Mouse (Mus musculus) cerebellum, postnatal 14 days (tissue): ENCODE results near the gene Cacna1a.
"Not testable (repeated sequence)": the region's sequence is repeated elsewhere in the genome, so short reads cannot be mapped to it uniquely, and the experiment has no call there.

Source experiments
- DNase-seq, 2 experiments: peaks; one replicate each; pipeline ENCODE4 v3.0.0; 2021; ENCODE audit warnings: mixed read lengths in 2 of 2

Cacna1a gene

DNA sequence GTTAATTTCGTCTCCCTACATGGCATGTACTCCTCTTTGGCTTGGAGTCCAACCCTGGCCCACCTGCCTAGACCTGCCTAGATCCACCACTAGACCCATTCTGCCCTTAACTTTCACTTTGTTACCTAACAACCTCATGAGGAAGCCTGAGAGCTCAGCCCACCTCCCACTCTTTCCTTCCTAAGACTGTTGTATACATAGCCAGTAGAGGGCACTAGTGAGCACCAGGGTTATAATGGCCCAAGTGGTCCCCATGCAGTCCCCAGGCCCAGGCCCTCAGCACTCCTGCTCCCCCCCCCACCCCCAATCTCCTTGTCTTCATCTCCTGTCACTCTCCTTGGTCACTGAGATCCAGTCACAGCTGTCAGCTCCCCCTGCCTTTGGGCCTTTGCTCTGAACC, 86.2 kb downstream of the Cacna1a start:
- DNase-seq = no peak

DNA sequence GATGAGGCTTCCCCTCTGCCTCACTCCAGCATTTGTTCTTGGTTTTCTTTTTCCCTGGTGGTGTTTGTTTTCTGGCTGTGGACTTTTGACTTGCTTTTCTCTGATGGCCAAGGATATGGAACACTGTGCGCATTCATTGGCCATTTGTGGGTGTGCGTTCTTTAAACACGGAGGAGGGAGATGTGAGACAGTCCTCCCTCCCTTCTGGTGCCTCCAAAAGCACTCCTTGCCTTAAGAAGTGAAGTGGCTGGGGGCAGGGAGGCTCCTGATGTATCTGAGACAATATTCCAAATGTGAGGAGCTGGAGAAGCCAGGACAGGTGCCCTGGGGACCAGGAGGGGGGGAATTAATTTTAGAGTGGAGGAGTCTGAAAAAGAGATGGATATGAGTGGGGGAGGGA, 89.1 kb downstream of the Cacna1a start:
- DNase-seq = no peak

DNA sequence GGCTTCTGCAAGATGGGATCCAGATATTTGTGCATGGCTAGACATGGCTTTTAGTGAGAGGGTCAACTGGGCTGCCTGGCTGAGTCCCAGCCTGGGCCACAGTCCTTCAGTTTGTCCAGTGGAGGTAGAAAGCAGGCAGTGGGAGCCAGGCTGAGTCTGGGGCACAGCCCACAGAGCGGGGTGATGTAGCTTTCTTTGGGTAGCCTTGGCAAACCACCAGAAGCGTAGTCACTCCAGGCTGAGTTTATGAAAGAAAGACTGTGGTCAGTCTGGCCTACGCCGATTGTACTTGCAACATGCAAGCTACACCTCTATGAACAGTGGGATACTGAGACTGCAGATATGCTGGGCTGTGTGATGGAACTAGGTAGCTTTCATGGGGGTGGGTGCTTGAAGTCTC, 94.8 kb downstream of the Cacna1a start:
- DNase-seq = peak; percentile 43 to 45

DNA sequence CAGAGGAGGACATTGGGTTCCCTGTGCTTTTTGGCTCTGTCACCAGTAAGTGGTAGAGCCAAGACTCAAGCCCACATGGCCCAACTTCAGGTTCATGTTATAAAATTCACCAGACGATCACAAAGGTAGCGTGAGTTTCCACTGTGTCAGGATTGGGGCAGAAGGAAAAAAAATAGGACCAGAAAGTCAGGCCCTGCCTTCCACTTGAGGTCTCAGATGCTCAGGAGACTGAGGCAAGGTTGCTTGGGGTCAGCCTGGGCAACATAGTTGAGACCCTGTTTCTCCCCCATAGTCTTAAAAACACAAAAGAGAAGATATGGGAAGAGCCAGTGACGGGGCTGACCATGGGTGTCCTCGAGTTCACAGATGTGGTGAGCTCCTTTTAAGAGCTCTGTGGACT, 97.1 kb downstream of the Cacna1a start:
- DNase-seq = peak; percentile 40 to 62

DNA sequence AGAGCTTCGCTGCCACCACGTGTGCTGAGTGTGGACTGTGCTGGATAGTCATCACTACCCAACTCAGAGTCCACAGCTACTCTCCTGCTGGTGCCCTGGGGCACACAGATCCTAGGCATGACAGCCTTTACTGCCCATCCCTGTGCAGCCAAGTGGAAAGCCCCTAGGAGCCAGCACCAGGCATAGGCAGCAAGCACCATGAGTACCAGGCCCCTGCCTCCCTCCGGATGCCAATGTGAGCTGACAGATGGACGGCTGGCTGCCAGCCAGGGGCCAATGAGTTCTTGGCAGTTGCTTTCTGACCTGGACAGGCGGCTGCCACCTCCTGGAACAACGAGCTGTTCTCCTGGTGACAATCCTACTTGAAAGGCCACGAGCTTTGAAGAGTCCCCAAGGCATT, 97.6 kb downstream of the Cacna1a start:
- peak; percentile 98 to 100 for DNase-seq

DNA sequence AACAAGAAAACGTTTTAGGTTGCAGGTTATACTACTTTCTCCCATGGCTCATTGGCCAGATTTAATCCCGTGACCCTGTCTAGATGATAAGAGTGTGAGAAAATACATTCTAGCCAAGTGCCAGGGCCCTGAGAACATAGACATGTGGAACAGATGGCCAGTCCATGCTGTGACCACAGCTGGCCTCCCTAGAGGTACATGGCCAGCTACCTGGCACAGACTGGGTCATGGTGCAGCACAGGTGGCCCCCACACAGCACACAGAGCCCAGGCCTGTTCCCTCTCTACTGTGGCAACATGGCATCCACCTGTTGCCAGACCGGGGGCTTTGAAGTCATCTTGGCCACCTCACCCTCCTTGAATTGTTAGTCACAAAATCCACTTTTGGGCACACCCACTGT, 101.0 kb downstream of the Cacna1a start:
- peak; percentile 70 to 74 for DNase-seq

DNA sequence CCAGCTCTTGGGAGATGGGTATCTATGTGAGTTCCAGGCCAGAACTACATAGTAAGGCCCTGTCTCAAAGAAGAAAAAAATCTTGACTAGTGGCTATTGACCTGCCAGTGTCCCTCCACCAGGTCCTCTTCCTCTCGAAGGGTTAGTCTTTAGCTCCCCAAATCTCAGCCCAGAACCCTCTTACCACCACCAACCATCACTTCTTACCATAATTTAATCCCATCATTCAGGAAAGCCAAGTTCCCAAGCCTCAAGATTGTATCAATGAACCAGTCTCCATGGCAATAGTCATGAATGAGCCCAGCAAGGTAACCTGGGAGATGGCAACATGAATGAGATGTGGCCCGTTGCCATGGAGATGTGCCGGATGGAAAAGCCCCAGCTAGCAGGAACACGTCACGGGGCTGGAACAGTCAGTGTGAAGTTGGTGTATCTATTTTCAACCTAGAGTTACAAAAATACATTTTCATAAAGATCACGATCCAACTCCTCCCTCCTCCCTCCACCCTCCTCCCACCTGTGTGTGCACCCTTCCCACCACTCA, 106.4 kb downstream of the Cacna1a start:
- peak; percentile 77 to 78 for DNase-seq

DNA sequence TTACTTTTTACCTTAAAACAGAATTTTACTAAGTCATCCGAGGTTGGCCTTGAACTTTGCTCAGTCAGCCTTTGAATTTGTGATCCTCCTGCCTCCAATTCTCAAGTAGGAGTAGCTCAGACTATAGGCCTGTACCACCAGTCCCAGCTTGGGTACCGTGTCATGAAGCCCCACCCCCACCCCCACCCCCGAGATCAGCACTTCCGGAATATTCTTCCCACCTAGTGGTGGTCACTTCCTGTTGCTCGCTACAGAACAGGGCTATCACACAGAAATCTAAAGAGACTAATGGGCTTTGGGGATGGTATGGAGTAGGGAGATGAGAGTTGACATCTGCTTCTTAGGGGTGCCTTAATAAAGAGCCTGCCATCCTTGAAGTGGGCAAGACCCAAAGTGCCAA, 112.9 kb downstream of the Cacna1a start:
- no peak for DNase-seq

DNA sequence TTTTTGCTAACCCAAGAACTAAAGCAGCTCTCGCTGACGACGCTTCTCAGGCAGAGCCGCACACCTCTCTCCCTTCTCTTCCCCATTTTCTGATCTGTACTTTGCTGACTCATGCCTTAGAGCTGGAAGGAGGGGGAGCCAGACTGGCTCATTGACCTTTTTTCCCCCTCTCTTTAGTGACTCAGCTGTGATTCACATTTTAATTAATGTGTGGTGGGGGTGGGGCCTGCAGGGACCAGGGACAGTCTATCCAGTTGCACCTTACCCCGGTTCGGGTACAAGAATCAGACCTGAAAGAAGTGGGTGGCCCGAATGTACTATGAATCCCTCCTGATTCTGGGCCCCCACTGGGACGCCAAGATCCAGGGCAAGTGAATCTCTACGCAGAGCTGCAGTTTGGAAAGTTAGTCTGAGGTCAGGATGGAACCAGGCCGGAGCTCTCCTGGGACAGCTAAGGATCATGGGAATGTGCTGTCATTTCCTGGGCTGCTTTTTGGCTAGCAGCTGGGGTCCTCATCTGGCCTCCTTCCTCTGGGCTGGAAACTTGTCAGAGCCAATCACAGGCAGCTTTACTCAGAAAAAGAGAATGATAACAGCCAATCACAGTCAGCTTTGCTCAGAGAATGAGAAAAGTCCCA, 113.5 kb downstream of the Cacna1a start:
- peak in 1 of 2 experiments; percentile 45 for DNase-seq

DNA sequence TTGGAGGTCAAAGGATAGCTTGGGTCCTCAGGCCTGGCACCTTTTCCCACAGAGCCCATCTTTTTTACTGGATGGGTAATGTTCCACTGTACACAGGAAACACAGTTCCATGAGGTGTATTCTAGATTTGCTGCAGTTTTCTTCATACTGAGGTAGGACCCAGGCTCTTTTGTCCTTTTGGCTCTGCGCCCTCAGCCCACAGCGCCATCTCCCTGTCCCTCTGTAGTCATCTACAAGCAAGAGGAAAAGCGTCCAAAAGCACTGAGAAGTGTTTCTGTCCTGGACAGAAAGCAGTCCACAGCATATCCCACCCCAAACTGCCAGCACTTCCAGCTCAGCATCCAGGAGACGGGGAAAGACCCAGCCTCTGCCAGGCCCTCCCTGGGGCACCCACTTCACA, 114.4 kb downstream of the Cacna1a start:
- peak; percentile 66 to 72 for DNase-seq

DNA sequence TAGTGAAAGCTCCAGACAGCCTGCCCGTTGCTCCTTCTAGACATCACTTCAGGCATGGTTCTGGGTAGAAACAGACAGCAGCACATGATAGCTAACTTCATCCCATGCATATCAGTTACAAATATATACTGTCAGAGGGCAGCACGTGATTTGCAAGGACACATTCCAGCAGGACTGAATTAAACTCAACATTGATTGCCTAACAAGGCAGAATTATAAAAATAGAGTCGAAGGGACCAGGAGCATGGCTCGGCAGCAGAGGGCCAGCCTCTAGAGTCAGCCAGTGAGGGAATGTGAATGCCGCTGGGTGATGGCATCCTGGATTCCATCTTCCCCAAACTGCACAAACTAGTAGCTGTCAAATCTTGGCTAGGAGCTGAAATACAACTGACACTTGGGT, 119.0 kb downstream of the Cacna1a start:
- DNase-seq = no peak

DNA sequence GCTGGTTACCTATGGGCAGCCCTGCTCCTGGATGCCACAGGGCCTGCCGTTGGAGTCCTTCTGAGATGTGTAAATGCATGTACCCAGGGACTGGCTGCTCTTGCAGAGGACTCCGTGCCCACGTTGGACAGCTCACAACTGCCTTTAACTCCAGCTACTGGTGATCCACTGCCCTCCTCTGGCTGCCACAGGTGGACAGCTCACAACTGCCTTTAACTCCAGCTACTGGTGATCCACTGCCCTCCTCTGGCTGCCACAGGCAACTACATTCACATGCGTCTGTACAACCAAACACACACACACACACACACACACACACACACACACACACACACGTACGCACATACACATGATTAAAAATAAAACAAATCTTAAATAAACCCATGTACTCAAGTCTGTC, 121.5 kb downstream of the Cacna1a start:
- DNase-seq = not testable (repeated sequence)

DNA sequence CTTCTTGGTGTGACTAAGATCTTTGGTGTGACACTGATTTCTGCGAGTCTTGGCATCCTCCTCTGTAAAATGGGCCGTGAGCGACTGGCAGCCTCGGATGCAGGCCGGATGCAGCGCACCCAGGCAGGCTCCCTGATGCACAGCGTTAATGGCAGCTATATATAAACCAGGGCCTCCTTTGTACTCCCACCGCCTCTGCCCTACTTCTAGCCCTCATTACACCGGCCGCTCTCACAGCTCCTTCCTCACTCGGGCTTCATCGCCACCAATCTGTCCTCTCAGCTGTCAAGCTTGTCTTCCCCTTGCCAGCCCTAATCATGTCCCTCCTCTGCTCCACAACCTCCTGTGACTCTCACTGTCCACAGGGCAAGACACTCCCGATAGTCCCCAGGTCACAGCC, 123.4 kb downstream of the Cacna1a start:
- DNase-seq = peak; percentile 39 to 56

DNA sequence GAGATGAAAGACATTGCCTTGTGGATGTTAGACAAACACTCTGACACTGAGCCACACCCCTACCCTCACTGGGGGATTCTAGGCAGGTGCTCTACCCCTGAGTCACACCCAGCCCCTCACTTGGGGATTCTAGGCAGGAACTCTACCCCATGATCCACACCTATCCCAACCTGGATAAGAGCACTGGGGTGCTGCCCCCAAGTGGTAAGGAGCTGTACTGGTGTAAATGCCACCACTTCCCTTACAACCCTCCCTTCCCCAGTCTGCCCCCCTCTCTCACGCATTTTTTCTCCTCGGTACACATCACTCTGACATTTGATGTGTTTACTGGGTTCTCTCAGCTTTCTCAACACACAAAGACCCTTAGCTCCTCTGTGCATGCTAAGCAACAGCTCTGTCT, 125.5 kb downstream of the Cacna1a start:
- peak; percentile 67 to 83 for DNase-seq

DNA sequence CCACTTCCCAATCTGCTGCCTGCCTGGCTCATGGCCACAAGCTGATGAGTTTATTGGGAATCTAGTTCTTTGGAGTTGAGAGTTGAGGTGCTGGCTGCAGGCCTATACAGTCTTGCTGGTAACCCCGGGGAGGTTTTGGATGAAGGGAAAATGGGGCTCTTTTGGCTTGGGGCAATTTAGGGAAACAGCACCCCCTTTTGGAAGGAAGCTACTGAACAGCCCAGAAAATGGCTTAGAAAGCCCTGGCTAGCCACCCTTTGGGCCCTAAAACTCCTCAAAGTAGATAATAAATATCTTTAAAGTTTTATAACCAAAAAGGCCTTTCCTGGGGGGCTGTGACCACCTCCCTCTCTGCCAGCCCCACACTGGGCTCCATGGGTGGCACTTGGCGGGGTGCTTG, 129.9 kb downstream of the Cacna1a start:
- no peak for DNase-seq

DNA sequence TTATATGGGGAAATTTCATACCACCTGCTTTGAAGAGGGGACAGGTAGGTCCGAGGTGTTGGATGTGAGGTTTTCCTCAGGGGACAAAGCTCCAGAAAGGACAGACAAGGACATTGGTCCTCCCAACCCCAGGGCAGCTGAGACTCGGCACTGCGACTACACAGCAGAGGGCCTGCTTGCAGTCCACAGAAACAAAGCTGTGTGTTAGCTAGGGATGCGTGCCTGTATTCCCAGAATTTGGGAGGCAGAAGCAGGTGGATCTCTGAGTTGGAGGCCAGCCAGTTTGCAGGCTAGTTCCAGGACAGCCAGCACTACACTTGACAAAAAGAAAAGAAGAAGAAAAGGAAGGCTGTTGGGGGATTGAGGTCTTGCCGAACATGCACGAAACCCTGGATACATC, 130.5 kb downstream of the Cacna1a start:
- no peak for DNase-seq

DNA sequence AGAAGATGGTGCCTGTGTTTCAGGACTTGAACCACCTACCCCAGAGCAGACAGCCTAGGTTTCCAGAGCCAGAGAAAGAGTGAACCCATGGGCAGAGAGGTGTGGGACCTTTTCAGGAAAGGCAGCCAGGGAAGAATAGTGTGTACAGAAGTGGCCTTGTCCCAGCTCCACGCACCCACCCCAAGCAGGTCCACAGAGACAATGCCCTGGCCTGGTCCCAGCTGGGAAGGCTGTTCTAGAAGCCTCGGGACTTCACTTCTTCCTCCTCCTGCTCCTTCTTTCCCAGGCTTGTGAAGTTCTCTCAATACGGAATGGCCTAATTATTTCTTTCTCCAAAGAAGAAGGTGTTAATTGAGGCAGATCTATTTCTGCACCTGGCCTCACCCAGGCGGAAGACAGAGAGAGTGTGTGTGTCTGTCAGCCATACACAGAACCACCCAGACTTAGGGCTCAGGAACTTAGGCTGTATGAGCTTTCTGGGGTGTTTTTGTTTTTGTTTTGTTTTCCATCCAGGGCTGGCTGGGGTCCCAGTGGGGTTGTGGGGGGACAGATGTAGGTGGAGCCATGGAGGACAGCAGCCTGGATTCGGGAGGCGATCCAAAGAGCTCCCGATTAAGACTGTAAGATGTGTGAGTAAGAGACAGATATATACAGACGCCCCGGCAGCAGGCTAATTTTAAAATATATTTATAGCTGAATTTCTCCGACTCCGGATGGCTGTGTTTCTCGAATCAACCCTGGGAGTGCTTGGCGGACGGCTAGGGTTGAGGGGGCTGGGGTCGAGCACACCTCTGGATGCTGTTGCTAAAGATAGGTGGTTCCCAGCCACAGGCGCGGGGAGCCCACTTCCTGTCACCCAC, 131.8 kb downstream of the Cacna1a start:
- DNase-seq = peak in 1 of 2 experiments; percentile 44

DNA sequence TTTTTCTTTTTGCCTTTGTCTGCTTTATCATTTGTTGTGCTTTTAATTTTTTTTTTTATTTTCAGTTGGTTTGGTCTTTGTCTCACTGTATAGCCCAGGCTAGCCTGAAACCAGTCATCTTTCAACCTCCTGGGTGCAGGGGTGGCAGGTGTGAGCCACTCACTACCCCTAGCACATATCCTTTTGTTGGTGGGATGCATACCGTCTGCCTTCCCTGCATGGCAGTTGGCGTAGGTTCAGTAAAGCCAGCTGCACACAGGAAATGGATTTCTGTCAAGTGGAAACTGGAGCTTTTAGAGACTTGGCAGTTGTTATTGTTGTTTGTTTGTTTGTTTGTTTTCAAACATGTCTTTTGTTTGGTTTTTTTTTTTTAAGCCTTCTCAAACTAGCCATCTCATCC, 132.8 kb downstream of the Cacna1a start:
- DNase-seq = peak; percentile 50 to 55

DNA sequence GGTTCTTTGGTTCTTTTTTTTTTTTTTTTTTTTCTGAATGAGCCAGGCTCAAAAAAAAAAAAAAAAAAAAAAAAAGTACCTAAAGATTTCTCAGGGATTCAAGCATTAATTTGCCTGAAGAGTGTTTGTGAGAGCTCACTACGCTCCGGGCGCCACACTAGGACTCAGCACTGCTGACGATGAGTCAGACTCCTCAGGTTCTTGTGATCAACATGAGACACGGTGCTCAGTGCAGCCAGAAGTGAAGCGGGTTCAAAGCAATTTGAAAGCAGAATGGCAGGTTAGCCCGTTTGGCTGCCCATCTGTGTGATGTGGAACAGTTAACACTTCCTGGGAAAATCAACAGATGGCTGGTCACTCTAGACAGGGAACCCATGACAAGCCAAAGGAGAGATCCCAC, 139.8 kb downstream of the Cacna1a start:
- DNase-seq = no peak

DNA sequence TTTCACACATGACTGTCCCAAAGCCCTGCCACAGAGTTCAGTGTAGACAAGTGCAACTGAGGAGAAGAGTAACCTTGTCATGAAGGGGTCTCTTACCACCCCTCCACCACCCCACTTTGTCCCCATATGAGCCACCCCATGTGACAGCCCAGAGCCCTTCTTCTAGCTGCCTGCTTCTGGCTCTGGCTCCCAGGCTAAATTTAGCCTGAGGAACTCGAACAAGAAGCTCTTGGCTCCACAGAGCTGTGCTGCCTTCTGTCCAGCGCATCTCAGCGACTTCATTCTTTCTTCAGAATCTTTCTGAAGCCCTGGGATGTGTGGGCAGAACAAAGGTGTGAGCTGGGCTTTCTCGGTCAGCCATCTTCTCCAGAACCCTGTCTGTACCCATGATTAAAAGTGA, 141.3 kb downstream of the Cacna1a start:
- DNase-seq = peak; percentile 41 to 61

DNA sequence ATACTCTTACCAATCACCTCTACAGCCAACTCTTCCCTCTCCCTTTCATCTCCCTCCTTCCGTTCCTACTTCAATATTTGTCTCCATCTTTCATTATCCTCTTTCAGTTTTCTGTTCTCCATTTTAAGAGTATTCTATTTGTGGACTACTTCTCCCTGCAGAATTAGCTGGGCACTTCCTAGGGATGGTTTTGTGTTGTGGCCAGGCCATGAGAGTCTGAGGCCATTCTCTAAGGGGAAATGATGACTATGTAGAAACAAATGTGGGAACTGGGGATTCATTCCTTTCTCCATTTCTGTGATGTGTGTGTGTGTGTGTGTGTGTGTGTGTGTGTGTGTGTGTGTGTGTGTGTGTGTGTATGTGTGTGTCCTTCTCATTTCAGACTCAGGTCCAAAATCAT, 144.5 kb downstream of the Cacna1a start:
- no peak for DNase-seq

DNA sequence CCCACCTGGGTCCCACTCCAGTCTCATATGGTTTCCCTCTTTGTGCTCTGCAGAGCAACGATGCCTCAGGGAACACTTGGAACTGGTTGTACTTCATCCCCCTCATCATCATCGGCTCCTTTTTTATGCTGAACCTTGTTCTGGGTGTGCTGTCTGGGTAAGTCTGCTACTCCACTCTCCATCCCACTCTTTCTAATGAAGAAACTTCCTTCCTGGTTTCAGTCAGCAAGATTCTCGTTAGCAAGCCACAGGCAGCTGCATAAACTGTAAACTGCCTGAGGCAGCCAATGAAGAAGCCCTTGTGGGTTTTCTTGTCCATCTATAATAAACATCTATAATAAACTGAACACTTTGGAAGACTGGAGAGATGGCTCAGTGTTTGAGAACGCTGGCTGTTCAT, 145.1 kb downstream of the Cacna1a start:
- DNase-seq = no peak

DNA sequence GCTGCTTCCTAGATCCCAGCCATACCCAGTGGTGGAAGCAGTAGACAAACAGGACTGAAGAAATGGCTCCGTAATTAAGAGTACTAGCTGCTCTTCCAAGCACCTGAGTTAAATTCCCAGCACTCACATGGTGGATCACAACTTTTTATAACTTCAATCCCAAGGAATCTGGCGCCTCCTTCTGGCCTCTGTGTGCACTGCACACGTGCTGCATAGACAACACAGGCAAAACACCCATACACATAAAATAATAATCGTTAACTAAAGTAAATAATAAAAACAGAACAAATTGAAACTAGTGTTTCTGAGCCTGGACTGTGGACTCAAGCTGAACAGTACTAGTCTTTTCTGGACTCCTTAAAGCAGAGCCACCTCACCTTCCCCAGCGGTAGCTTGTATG, 148.7 kb downstream of the Cacna1a start:
- no peak for DNase-seq

DNA sequence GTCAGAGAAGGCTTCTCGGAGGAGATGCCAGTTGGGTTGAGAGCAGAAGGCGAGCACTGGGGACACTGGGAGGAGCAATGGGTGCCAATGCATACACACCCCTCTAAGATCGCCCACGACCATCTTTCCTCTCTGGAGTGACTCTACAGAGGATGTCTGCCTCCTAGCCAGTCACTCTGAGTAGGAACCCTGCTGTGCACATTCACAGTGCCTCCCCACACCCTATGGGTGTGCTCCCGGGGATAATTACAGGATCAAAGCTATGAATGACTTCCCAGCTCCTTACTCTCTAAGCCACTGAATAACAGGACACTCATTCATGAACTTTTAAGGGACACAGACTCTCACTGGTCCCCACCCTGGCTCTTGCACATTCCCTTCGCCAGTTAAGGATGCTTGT, 151.1 kb downstream of the Cacna1a start:
- no peak for DNase-seq
